Mouse (Mus musculus) liver, adult 2 months (tissue): ENCODE data around the gene Ankrd6.

Experiments used
- CTCF ChIP-seq: fragments of 200-500 bp; IDR thresholded peaks from 2 replicates; pipeline ENCODE4 v1.5.1; 2011; ENCODE audit warnings: low read depth, low read length, control low read depth
- POLR2A ChIP-seq: fragments of 200-500 bp; IDR thresholded peaks from 2 replicates; pipeline ENCODE4 v1.6.1; 2011; ENCODE audit warnings: low read length, control low read depth; ENCODE audit not compliant: insufficient read depth; ENCODE audit errors: extremely low read depth

- TF ChIP-seq CTCF (no peak), POLR2A (no peak)
Observed at GRCm38 (mm10) chr4:32836071-32836470, 114.6 kb downstream of the Ankrd6 start.
